Comparison of ENCODE assay signal across 8 mouse cellular contexts in the genomic region with DNA sequence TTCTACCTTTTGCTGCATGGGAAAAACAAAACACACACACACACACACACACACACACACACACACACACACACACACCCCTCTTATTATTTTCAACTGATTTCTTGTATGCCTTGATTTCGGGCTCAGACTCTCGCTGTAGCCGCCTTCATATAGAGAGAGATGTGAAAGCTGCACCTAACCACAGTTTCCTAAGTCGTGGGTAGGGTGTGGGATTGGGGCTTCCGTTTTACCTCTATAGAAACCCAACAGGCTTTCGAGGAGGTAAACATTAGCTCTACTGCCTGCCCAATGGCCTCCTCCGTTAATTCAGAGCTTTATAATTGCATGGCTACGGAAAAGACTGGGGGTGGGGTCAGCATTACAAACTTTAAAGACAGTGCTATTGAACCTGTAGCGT. TPM values are rescaled to one million over a fixed set of nuclear protein-coding genes. Genes with fewer than 3 reads are reported as not detected.
DNase-seq lines count a peak whose midpoint lies in the region; ATAC-seq lines count a peak whose summit lies in the region.

No protein-coding gene starts in this region.

- no peak overlapping the region for H3K4me2 ChIP-seq in neural tube, embryonic 11.5 days (ENCODE audit: low read depth)
- no peak overlapping the region for H3K4me2 ChIP-seq in forebrain, embryonic 12.5 days
- H3K4me2 ChIP-seq in limb, embryonic 15.5 days: peak overlapping the region; percentile 52; the same call in 1 of the 2 replicates

- H3K27me3 ChIP-seq in neural tube, embryonic 11.5 days (ENCODE audit: control insufficient read depth, insufficient read depth, low read length): no peaks in the 10 kb centered on the region
- no peaks in the 10 kb centered on the region for H3K27me3 ChIP-seq in forebrain, embryonic 12.5 days
- H3K27me3 ChIP-seq in limb, embryonic 15.5 days: no peaks in the 10 kb centered on the region

- no peak overlapping the region; the same call in 1 of the 2 replicates for H3K9ac ChIP-seq in neural tube, embryonic 11.5 days (ENCODE audit: low read length)
- H3K9ac ChIP-seq in forebrain, embryonic 12.5 days: no peak overlapping the region
- H3K9ac ChIP-seq in limb, embryonic 15.5 days: no peak overlapping the region

- DNase-seq in neural tube, embryonic 11.5 days (ENCODE audit: low spot score): no peak
- DNase-seq in neural tube, embryonic 10.5 days (ENCODE audit: extremely low spot score, low spot score): no peak
- no peak for DNase-seq in adrenal gland, postnatal 4 days (ENCODE audit: low spot score in 2 of 2)
- DNase-seq in embryo, embryonic 11 days: no peak
- no peak for DNase-seq in frontal cortex, postnatal 36 days (ENCODE audit: low spot score in 2 of 2)

- WGBS in neural tube, embryonic 11.5 days: 89% methylated on average over 9 of the region's 9 CpGs
- WGBS in forebrain, embryonic 12.5 days: 84% methylated on average over 9 of the region's 9 CpGs
- 82% methylated on average over 9 of the region's 9 CpGs for WGBS in limb, embryonic 15.5 days

- no peaks in the 10 kb centered on the region for H3K9me3 ChIP-seq in neural tube, embryonic 11.5 days (ENCODE audit: control insufficient read depth, low read length)
- no peaks in the 10 kb centered on the region for H3K9me3 ChIP-seq in forebrain, embryonic 12.5 days
- H3K9me3 ChIP-seq in limb, embryonic 15.5 days: no peaks in the 10 kb centered on the region

- H3K4me1 ChIP-seq in neural tube, embryonic 11.5 days (ENCODE audit: control insufficient read depth, insufficient read depth, low read length): no peaks in the 10 kb centered on the region
- H3K4me1 ChIP-seq in forebrain, embryonic 12.5 days: no peaks in the 10 kb centered on the region
- no peaks in the 10 kb centered on the region for H3K4me1 ChIP-seq in limb, embryonic 15.5 days

- H3K27ac ChIP-seq in neural tube, embryonic 11.5 days (ENCODE audit: low read depth, low read length): no peak overlapping the region
- no peak overlapping the region for H3K27ac ChIP-seq in forebrain, embryonic 12.5 days
- H3K27ac ChIP-seq in limb, embryonic 15.5 days: peak overlapping the region; percentile 83; the same call in 1 of the 2 replicates

- ATAC-seq in neural tube, embryonic 11.5 days (ENCODE audit: insufficient read depth, low FRiP score, low TSS enrichment): peak; percentile 1; the same call in 1 of the 2 replicates
- ATAC-seq in forebrain, embryonic 12.5 days (ENCODE audit: low FRiP score): peak; percentile 12; the same call in 1 of the 2 replicates
- ATAC-seq in limb, embryonic 15.5 days (ENCODE audit: insufficient number of reproducible peaks, low FRiP score, low TSS enrichment, low read depth): no peak; the same call in 1 of the 2 replicates
- ATAC-seq in neutrophil, adult 5-6 weeks (ENCODE audit: extremely low read depth, insufficient number of reproducible peaks, low FRiP score, poor library complexity, severe bottlenecking): 0 out of 2 replicates have a peak, but pooled peaks have one; percentile 33

- H3K36me3 ChIP-seq in neural tube, embryonic 11.5 days (ENCODE audit: control insufficient read depth, insufficient read depth, low read length): no peaks in the 10 kb centered on the region
- no peaks in the 10 kb centered on the region for H3K36me3 ChIP-seq in forebrain, embryonic 12.5 days (replicated peaks)
- H3K36me3 ChIP-seq in limb, embryonic 15.5 days: no peaks in the 10 kb centered on the region

- no peak overlapping the region for H3K4me3 ChIP-seq in neural tube, embryonic 11.5 days (ENCODE audit: low read depth, low read length)
- no peak overlapping the region for H3K4me3 ChIP-seq in forebrain, embryonic 12.5 days (replicated peaks)
- H3K4me3 ChIP-seq in limb, embryonic 15.5 days: peak overlapping the region; percentile 69

RNA-seq across cellular contexts. Expression of a gene that starts 12.8 kb away (rescaled TPM):
- polyA plus RNA-seq in neural tube, embryonic 11.5 days (2014; fragmentation: Nextera tagmentation; extraction: Ambion mirVana): 34.7 and 36.0 TPM in 2 replicates
- 34.6 and 37.7 TPM in 2 replicates for polyA plus RNA-seq in forebrain, embryonic 12.5 days (2016; fragmentation: Nextera tagmentation; extraction: Ambion mirVana)
- 36.6 and 37.1 TPM in 2 replicates for polyA plus RNA-seq in limb, embryonic 15.5 days (2015; fragmentation: Nextera tagmentation; extraction: Ambion mirVana)
- total RNA-seq in neutrophil, adult 5-6 weeks (2017): 5.6 and 6.8 TPM in 2 replicates
- total RNA-seq in adrenal gland, postnatal 4 days (2021): 10 to 100 TPM; 23.6 to 27.4 TPM

RNA-seq across cellular contexts. Expression of a gene that starts 13.6 kb away (rescaled TPM):
- 1.7 and 2.5 TPM in 2 replicates for polyA plus RNA-seq in neural tube, embryonic 11.5 days (2014; fragmentation: Nextera tagmentation; extraction: Ambion mirVana)
- polyA plus RNA-seq in forebrain, embryonic 12.5 days (2016; fragmentation: Nextera tagmentation; extraction: Ambion mirVana): 1.7 and 2.2 TPM in 2 replicates
- 2.0 and 3.2 TPM in 2 replicates for polyA plus RNA-seq in limb, embryonic 15.5 days (2015; fragmentation: Nextera tagmentation; extraction: Ambion mirVana)
- total RNA-seq in neutrophil, adult 5-6 weeks (2017): not detected in 2 replicates
- 1 to 10 TPM; 1.8 to 1.9 TPM for total RNA-seq in adrenal gland, postnatal 4 days (2021)
